Mouse (Mus musculus) bone marrow, adult 2 months (tissue): Measurements from ENCODE around the gene Rfc2.

ENCODE experiments used
- CTCF ChIP-seq: fragments of 200-500 bp; IDR thresholded peaks from 2 replicates; pipeline ENCODE4 v1.5.1; 2011; ENCODE audit warnings: low read length, control low read depth; ENCODE audit not compliant: control insufficient read depth, insufficient read depth
- POLR2A ChIP-seq: fragments of 200-500 bp; IDR thresholded peaks from 2 replicates; pipeline ENCODE4 v1.6.1; 2011; ENCODE audit warnings: low read depth, mild to moderate bottlenecking, control low read depth, low read length, borderline replicate concordance; ENCODE audit not compliant: control insufficient read depth

GRCm38 (mm10) chr5:134571730-134572507, 9.2 kb upstream of the Rfc2 start:
- TF ChIP-seq POLR2A: no peak
- no peak for TF ChIP-seq CTCF
